Mouse (Mus musculus): ENCODE measurements around the gene Hist2h2bb. TPM values are rescaled to one million over a fixed set of nuclear protein-coding genes. Genes with fewer than 3 reads are reported as not detected.

Gene Hist2h2bb
- polyA plus RNA-seq, 1 experiment, result 3.6 TPM

- peak overlapping the region; percentile 91 for H3K27ac ChIP-seq (ENCODE audit: insufficient read depth, low read depth, low read length)
- TF ChIP-seq CTCF (IDR thresholded peaks at IDR 0.05; ENCODE audit: low read depth, low read length) (no peak), POLR2A (IDR thresholded peaks at IDR 0.05; ENCODE audit: borderline replicate concordance, low read depth, low read length) (no peak)
- H3K4me3 ChIP-seq (ENCODE audit: insufficient read depth, low read length), result peak overlapping the region; percentile 54
- H3K4me1 ChIP-seq (ENCODE audit: control insufficient read depth, insufficient read depth, low read length), result peaks cover 31% of the 10 kb centered on the region
These were observed 31.4 kb downstream of the Hist2h2bb start for GRCm38 (mm10) chr3:96300706-96301529.

DNA sequence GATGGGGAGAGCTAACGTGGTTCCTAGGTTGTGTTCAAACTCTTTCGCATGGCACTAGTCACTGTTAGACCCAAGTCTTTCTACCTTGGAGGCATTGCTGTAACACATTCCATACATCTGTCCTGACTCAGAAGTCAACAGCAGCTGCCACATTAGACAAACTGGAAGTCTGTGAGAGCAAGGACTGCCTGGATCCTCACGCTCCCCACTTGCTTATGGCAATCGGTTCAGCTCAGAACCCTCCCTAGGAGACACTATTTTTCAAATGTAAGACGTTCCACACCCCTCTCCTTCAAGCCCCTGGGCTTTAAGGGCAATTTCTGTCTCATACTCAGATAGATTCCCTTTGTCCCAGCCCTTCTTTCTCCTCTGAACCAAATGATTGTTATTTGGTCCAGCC is 32.5 kb downstream of the Hist2h2bb start:
- Histone ChIP-seq H3K4me3 (ENCODE audit: insufficient read depth, low read length) (0 out of 2 replicates have a peak overlapping the region, but pooled peaks have one; percentile 54), H3K4me1 (ENCODE audit: control insufficient read depth, insufficient read depth, low read length) (peaks cover 31% of the 10 kb centered on the region), H3K27ac (ENCODE audit: insufficient read depth, low read depth, low read length) (peak overlapping the region; percentile 91)
- no peak for TF ChIP-seq POLR2A (IDR thresholded peaks at IDR 0.05; ENCODE audit: borderline replicate concordance, low read depth, low read length)
- TF ChIP-seq CTCF (IDR thresholded peaks at IDR 0.05; ENCODE audit: low read depth, low read length), result no peak

- peaks cover 18% of the 10 kb centered on the region for H3K4me1 ChIP-seq (ENCODE audit: control insufficient read depth, insufficient read depth, low read length)
- H3K4me3 ChIP-seq (ENCODE audit: insufficient read depth, low read length), result no peak overlapping the region
- no peak for TF ChIP-seq CTCF (IDR thresholded peaks at IDR 0.05; ENCODE audit: low read depth, low read length)
- no peak for TF ChIP-seq POLR2A (IDR thresholded peaks at IDR 0.05; ENCODE audit: borderline replicate concordance, low read depth, low read length)
- no peak overlapping the region for H3K27ac ChIP-seq (ENCODE audit: insufficient read depth, low read depth, low read length)
These were observed 37.0 kb downstream of the Hist2h2bb start for GRCm38 (mm10) chr3:96306506-96306905.

DNA sequence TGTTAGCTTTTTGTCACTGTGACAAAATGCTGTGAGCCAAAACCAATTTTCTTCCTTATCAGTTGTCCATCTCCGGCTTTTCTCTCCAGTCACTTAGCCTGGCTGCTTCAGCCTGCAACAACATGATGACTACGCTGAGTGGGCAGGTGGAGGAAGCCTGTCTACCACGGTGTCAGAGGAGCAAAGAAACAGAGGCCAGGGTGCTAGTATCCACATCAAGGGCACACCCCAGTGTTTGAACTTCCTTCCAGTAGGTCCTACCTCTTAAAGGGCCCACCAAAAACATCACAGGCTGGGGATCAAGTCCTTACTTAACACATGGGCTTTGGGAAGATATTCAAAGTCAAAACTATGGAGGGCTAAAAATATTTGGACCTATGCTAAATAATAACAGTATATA is 39.9 kb downstream of the Hist2h2bb start:
- peaks cover 3% of the 10 kb centered on the region; the same call in 1 of the 2 replicates for H3K4me1 ChIP-seq (ENCODE audit: control insufficient read depth, insufficient read depth, low read length)
- H3K4me3 ChIP-seq (ENCODE audit: insufficient read depth, low read length), result no peak overlapping the region
- H3K27ac ChIP-seq (ENCODE audit: insufficient read depth, low read depth, low read length), result no peak overlapping the region
- no peak for TF ChIP-seq CTCF (IDR thresholded peaks at IDR 0.05; ENCODE audit: low read depth, low read length)
- no peak for TF ChIP-seq POLR2A (IDR thresholded peaks at IDR 0.05; ENCODE audit: borderline replicate concordance, low read depth, low read length)

DNA sequence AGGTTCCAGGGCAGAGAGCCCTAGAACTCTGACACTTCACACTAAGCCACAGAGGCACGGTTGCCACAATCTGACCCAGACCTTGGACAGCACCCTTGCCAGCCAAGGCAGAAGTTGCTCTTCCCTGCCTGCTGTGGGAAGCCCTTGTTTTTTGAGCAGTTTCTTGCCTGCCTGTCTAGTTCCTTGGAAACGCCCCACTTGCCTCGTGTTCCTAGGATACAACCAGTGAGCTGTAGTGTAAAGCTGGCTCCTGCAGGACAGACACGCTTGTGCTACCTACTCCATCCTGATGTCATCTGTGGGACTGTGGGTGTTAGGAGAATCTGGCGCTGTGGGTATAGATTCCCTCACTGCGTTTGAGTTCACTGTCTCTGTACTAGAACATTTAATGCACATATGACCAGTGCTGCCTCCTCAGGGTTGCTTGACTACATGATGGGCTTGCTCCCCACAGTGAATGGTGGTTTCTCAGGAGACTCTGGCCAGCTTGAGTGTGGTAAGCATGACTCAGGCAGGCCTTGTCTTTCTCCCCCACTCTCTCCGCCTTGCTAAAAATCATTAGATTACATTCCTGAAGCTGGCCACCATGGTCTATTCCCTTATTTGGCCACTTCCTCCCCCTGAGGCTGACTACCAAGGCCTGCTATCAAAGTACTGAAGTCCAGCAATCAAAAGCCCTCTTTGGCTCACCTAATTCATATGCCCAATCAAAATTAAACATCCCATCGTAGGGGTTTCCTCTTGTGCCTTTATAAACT is 43.0 kb downstream of the Hist2h2bb start:
- Histone ChIP-seq H3K4me1 (ENCODE audit: control insufficient read depth, insufficient read depth, low read length) (no peaks in the 10 kb centered on the region), H3K4me3 (ENCODE audit: insufficient read depth, low read length) (no peak overlapping the region), H3K27ac (ENCODE audit: insufficient read depth, low read depth, low read length) (no peak overlapping the region)
- no peak for TF ChIP-seq CTCF (IDR thresholded peaks at IDR 0.05; ENCODE audit: low read depth, low read length)
- TF ChIP-seq POLR2A (IDR thresholded peaks at IDR 0.05; ENCODE audit: borderline replicate concordance, low read depth, low read length), result no peak

Other genes starting within 250 kb of the Hist2h2bb start
- gene Vps45, start 211.3 kb upstream of the Hist2h2bb start, polyA plus RNA-seq (2012; ENCODE audit: insufficient read depth, insufficient read length, missing spikeins), result 18.6 and 22.9 TPM in 2 replicates
- gene Otud7b, start 165.2 kb upstream of the Hist2h2bb start, polyA plus RNA-seq (2012; ENCODE audit: insufficient read depth, insufficient read length, missing spikeins), result 4.7 and 5.1 TPM in 2 replicates
- gene Mtmr11, start 107.7 kb upstream of the Hist2h2bb start, polyA plus RNA-seq (2012; ENCODE audit: insufficient read depth, insufficient read length, missing spikeins), result 12.6 and 14.4 TPM in 2 replicates
- gene Sf3b4, start 97.4 kb upstream of the Hist2h2bb start, polyA plus RNA-seq (2012; ENCODE audit: insufficient read depth, insufficient read length, missing spikeins), result 53.7 and 62.7 TPM in 2 replicates
- 0.64 and 0.92 TPM in 2 replicates for gene Sv2a, start 88.6 kb upstream of the Hist2h2bb start, polyA plus RNA-seq (2012; ENCODE audit: insufficient read depth, insufficient read length, missing spikeins)
- gene Bola1, start 50.0 kb upstream of the Hist2h2bb start, polyA plus RNA-seq (2012; ENCODE audit: insufficient read depth, insufficient read length, missing spikeins), result 14.1 and 19.0 TPM in 2 replicates
- gene Hist2h2ab, start 49.9 kb upstream of the Hist2h2bb start, polyA plus RNA-seq (2012; ENCODE audit: insufficient read depth, insufficient read length, missing spikeins), result not detected in 2 replicates
- not detected in 2 replicates for gene Hist2h2ac, start 48.9 kb upstream of the Hist2h2bb start, polyA plus RNA-seq (2012; ENCODE audit: insufficient read depth, insufficient read length, missing spikeins)
- gene Hist2h2be, start 48.6 kb upstream of the Hist2h2bb start, polyA plus RNA-seq (2012; ENCODE audit: insufficient read depth, insufficient read length, missing spikeins), result 13.0 and 13.9 TPM in 2 replicates
- gene Hist2h3c2, start 30.6 kb upstream of the Hist2h2bb start, polyA plus RNA-seq (2012; ENCODE audit: insufficient read depth, insufficient read length, missing spikeins), result 2.4 and 13.5 TPM in 2 replicates
- gene Hist2h2aa2, start 29.5 kb upstream of the Hist2h2bb start, polyA plus RNA-seq (2012; ENCODE audit: insufficient read depth, insufficient read length, missing spikeins), result 14.5 and 22.9 TPM in 2 replicates
- gene Hist2h2aa1, start 24.3 kb upstream of the Hist2h2bb start, polyA plus RNA-seq (2012; ENCODE audit: insufficient read depth, insufficient read length, missing spikeins), result not detected in 2 replicates
- 4.9 and 7.4 TPM in 2 replicates for gene Hist2h3c1, start 23.1 kb upstream of the Hist2h2bb start, polyA plus RNA-seq (2012; ENCODE audit: insufficient read depth, insufficient read length, missing spikeins)
- 1.9 and 3.1 TPM in 2 replicates for gene Hist2h4, start 6.4 kb upstream of the Hist2h2bb start, polyA plus RNA-seq (2012; ENCODE audit: insufficient read depth, insufficient read length, missing spikeins)
- gene Hist2h3b, start 1.1 kb upstream of the Hist2h2bb start, polyA plus RNA-seq (2012; ENCODE audit: insufficient read depth, insufficient read length, missing spikeins), result 4.8 and 5.0 TPM in 2 replicates
- gene Fcgr1, start 24.2 kb downstream of the Hist2h2bb start, polyA plus RNA-seq (2012; ENCODE audit: insufficient read depth, insufficient read length, missing spikeins), result 153 and 166 TPM in 2 replicates
- not detected in 2 replicates for gene BC107364, start 182.6 kb downstream of the Hist2h2bb start, polyA plus RNA-seq (2012; ENCODE audit: insufficient read depth, insufficient read length, missing spikeins)

Measured in bone marrow macrophage, adult 2 months (primary cell).